Mouse (Mus musculus) ES-CJ7 (cell line): ENCODE data around the gene Lgr4.

ENCODE experiments used
- DNase-seq: peaks from one replicate; pipeline ENCODE4 v3.0.0; 2011; ENCODE audit warnings: low read depth, low spot score

Gene Lgr4

GRCm38 (mm10) chr2:109976181-109976580 lies 58.7 kb downstream of the Lgr4 start:
- no peak for DNase-seq

DNA sequence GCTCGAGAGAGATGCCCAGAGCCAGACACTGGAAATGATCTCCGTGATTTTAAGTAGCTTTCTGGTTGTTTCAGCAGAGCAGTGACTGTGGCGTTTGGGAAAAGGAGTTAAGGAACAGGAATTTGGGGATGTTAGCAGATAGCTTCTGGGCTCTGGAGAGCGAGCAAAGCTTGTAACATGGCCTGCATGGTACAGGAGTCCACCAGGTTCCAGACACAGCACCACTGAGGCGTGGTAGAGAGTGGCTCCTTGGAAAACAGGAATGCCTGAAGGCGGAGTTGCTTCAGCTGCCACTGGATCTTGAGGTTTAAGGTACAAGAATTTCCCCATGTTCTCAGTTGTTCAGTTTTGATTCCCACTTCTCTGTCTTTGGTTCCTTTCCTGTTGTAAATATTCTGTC lies 59.9 kb downstream of the Lgr4 start:
- no peak for DNase-seq

- DNase-seq: no peak
These were observed 61.8 kb downstream of the Lgr4 start for GRCm38 (mm10) chr2:109979209-109979608.

GRCm38 (mm10) chr2:109983435-109983834 lies 66.0 kb downstream of the Lgr4 start:
- DNase-seq: no peak

- no peak for DNase-seq
These were observed 67.5 kb downstream of the Lgr4 start for GRCm38 (mm10) chr2:109984930-109985329.

DNA sequence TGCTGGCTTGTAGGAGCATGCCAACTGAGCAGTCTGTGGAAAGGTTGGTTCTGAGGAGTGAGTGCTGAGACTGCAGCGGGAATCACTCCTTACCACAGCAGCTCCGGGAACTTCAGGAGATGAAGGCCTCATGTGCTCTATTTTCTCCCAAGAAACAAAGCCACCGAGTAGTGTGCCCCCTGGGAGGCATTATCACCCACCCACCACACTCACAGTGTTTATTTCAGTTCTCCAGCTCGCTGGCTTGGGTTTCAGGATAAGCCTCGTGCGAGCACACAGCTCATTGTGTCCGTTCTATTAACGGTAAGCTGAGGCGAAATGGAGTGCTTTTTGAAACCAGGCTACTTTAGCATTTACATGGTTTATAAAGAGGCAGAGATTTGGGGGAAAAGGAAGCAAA lies 68.1 kb downstream of the Lgr4 start:
- no peak for DNase-seq

- DNase-seq: no peak
These were observed 68.8 kb downstream of the Lgr4 start for GRCm38 (mm10) chr2:109986036-109986785.

GRCm38 (mm10) chr2:109987946-109988345 lies 70.5 kb downstream of the Lgr4 start:
- no peak for DNase-seq

- DNase-seq: no peak
These were observed 71.7 kb downstream of the Lgr4 start for GRCm38 (mm10) chr2:109989196-109989595.

- DNase-seq: no peak
These were observed 72.4 kb downstream of the Lgr4 start for GRCm38 (mm10) chr2:109989679-109990473.

DNA sequence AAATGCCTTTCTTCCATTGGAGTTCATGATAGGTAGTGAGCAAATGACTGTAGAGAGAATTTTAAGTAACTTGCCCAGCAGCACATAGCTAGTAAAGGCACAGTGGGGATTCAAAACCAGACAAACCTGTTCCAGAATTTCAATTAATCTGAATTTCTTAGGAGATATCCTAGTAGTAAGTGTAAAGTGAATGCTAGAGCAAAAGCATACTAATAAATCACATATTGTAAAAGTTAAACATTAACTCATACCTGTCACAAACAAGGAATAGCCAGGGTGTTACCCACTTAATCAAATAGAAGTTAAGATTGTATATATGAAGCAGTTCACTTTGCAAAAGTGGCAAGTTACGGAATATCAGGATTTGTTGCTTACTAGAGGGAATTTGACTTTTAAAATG lies 74.3 kb downstream of the Lgr4 start:
- no peak for DNase-seq

DNA sequence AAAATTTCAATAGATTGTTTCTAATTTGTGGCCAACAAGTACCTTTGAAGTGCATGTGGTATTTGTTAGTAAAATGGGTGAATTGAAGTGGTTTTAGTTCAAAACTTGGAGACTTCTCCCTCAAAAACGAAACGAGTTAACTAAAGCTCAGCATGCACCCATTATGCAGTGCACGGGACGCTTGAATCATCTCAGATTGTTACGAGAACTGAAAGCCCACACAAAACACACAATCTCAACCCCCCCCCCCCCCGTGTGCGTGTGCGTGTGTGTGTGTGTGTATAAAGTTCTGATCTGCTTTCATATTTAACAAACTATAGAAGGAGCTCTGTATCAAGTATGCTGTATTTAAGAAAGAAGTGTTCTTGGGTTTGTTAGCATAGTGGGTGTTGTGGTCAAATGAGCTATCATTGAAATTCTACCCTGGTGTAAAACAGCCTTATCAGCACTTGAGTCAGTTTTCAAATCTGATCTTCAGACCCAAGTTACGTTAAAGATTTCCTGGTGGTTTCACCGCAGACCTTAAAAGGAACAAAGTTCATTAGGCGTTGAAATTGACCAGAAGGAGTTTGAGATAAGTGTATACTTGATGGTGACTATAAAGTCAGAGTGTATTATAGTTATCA lies 75.1 kb downstream of the Lgr4 start:
- DNase-seq: no peak

DNA sequence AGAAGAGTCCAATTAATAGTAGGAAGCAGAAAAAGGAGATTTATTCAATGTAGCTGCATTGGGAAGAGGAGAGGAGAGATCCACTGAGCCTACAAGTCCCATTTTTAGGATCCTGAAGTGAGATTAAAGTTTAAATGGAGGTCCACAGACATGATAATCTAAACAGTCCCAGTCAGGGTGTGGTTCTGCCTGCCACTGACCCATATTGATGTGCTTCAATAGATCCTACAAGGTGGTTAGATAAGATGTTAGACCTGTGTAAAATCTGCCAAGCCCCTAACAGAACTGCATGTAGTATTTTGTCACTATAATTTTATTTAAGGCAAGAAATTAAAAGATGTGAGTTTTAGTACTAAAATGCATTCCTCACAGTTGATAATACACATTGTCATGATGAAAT lies 76.0 kb downstream of the Lgr4 start:
- DNase-seq: no peak

GRCm38 (mm10) chr2:109995061-109995460 lies 77.6 kb downstream of the Lgr4 start:
- DNase-seq: no peak

- DNase-seq: no peak
These were observed 79.0 kb downstream of the Lgr4 start for GRCm38 (mm10) chr2:109996411-109996810.

DNA sequence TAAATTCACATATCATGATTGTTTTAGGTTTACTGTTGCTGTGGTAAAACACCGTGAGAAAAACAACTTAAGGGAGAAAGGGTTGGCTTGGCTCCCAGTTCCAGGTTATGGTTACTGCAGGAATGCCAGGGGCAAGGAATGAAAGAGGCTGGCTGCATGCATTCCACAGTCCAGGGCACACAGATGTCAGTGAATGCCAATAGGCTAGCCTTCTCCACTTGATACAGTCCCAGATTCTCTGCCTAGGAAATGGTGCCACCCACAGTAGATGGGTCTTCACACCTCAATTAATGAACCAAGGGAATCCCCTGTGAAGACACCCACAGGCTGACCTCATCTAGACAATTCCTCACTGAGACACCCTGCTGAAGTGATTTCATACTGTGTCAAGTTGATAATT lies 87.2 kb downstream of the Lgr4 start:
- no peak for DNase-seq

DNA sequence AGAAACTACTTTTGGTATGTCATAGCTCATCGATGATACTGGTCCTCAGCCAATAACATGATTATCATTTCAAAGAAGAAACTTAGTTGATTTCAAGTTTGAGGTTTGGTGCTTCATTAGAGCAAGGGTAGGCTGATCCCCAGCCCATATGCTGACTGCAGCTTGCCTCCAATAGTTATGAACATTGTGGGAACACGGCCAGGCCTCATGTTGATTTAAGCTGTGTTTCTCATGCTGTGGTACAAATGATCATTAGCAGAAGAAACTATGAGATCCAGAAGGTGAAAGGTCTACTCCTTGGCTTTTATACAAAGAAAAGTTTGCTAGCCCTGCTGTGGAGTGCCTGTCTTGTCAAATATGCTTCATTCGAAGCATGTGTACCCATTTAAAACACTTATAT lies 87.7 kb downstream of the Lgr4 start:
- no peak for DNase-seq

GRCm38 (mm10) chr2:110005596-110006239 lies 88.3 kb downstream of the Lgr4 start:
- DNase-seq: no peak

DNA sequence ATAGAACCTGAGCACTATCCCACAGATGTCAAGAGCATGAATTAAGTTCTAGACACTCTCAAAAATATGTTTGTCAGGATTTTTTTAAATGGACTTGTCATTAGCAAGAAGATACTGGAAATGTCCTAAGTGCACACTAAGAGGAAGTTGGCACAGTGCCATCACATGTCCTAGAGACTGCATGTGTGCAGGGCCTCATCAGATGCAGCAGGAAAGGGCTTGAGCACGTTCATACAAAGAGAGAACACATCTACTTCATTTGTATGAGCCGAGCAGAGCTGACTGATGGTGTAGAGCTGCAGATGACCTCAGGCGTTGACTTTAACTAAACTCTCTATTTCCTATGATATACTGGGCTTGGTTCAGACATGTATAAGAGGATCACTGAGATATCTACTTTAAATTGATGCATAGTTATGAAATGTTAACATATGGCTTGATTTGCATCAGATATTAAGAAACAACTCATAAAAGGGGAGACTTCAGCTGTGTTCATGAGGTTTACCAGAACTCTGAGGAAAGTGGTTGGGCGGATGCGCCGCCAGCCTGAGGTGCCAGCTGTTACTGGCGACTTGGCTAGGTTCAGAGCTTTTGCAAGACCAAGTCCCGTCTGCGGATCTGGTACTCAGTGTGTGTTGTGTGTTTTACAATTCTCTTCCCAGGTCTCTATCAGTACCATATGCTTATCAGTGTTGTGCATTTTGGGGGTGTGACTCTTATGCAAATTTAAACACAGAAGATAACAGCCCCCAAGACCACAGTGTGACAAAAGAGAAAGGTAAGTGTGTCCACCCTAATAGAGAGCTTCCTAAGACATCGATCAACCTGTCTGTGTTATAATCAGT lies 90.2 kb downstream of the Lgr4 start:
- no peak for DNase-seq

GRCm38 (mm10) chr2:110009449-110009848 lies 92.0 kb downstream of the Lgr4 start:
- no peak for DNase-seq

GRCm38 (mm10) chr2:110012184-110012725 lies 94.8 kb downstream of the Lgr4 start:
- peak; percentile 44 for DNase-seq
